Mouse (Mus musculus): ENCODE measurements at regions not wholly inside any gene's neighbourhood (a gene's known extent, or its start where the extent isn't known, plus 50 kb on each side); places are given as distances from the start of the nearest gene placed in this dataset.
A peak's percentile ranks its signal among the peaks of the same experiment; 100 is the strongest.

DNA sequence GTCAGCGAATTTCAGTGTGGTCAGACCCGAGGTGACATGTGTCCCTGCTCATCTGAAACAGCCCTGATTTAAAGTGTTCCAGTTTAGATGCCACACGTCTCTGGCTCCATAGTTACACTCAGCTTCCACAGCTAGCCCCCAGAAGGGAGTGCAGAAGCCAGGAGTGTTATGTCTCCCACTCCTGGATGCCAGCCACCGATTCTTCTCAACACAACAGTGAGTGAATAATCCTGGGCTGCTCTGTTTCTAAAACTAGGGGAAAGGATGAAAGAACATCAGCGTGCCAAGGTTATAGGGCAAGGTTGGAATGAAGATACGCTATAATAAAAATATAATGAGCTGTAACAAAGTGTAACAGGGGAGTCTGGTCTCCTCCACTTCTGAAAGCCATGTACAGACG lies 51.5 kb upstream of the Stmnd1 start:
- intact Hi-C loops (cut with DNase I) = no loop called here
- no peak for DNase-seq

DNA sequence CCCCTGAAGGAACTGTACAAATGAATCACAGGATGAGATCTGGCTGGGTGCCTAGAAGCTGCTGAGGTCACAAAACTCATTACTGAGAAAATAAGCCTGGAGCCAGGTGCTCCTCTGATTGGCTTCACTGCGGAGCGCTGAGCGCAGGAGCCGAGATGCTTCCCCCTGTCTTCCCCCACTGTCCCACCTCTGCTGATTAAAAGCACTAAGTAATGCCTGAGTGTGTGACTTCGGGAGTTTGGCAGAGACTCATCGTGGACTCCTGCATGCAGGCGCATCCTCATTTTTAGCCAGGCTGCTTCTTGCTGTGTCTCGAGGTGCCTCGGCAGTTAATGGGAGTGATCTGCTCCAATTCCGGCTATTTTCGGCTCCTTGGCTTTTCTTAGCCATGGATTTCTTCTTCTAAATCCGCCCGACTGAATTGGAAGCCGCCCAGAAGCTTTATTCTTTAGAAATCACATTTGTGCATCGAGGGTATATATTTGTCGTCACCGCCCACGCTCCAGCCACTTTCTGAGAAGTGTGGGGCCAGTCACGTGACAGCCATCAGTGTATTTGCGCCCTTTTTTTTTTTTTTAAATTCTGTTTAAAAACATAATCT lies 55.3 kb upstream of the Stmnd1 start:
- intact Hi-C loops (cut with DNase I) = no loop called here
- DNase-seq = peak in 1 of 2 experiments; percentile 31

GRCm38 (mm10) chr13:46216954-46217838 lies 56.3 kb upstream of the Stmnd1 start:
- no peak for DNase-seq
- intact Hi-C loops (cut with DNase I) = no loop called here

DNA sequence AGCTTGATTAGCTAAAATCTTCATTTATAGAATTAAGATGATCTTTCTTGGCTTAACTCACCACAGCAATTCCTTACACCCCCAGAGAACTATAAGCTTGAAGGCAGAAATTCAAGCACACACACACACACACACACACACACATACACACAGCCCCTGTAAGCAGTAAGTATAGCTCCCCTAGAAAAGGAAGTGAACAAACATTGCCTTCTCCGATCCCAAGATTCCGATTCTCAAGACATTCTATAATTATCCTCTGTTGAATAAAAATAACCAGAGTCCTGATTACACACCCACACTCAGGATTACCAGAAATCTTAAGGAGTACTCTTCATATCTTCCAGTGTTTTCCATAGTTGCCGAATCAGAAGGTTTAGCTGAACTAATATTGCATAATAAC lies 70.0 kb upstream of the Stmnd1 start:
- no peak for DNase-seq
- intact Hi-C loops (cut with DNase I) = no loop called here

DNA sequence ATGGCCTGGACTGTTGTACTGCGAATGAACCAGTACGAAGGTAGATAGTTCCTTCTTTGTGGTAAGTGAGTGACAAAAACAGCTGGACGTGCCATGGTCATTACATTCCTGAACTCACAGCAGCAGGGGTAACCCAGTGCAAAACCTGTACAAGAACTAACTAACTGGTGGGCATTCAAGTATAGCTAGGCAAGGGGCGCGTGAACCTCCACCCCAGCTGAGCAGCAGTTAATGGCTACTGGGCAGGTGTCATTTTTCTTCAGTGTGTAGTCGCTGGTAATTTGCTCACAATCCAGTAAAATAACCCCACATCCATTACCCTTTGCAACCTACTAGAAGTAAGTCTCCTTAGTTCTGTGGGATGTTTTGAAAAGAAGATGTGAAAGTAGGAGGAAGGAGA lies 70.9 kb upstream of the Stmnd1 start:
- no peak for DNase-seq
- intact Hi-C loops (cut with DNase I) = no loop called here

GRCm38 (mm10) chr13:46201029-46201599 lies 72.4 kb upstream of the Stmnd1 start:
- no peak for DNase-seq
- intact Hi-C loops (cut with DNase I) = no loop called here

DNA sequence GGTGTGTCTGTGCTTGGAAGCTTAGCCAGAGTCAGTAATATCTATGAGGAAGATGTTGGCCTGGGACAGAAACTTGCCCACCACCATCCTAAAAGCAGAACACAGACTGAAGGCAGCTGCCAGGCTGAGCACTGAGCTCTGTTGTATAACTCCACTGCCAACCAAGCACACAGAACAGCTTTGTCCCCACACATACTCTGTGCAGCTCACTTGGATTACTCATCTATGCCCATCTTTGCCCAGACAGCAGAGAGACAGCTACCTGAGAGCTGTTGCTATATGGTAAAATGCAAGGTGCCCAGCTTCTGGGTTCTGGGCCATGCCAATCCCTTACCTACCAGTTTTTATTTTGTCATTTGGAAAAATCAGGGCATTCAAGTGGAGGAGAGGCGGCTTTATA lies 80.4 kb upstream of the Stmnd1 start:
- intact Hi-C loops (cut with DNase I) = no loop called here
- DNase-seq = no peak

DNA sequence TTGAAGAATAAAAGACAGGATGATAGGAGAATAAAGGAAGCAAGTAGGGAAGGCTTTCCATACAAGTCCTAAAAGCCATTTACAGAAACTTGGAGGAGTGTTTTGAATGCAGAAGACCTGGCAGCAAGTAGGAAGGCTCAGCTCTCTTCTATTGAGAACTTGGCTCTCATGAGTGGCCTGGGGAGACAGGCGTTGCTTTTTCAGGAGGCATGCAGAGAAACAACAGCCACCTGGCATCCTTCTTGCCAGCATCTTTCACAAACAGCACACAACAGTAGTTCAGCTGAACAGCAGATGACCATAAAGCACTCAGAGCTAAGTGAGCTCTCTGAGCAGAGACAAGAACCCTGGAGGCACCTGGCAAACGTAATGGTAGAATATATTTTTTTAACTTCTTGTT lies 83.8 kb upstream of the Stmnd1 start:
- DNase-seq = no peak
- intact Hi-C loops (cut with DNase I) = loop anchor here (5.0 kb wide), 1 partner anchor 68 kb away; no protein-coding TSS in a partner anchor

DNA sequence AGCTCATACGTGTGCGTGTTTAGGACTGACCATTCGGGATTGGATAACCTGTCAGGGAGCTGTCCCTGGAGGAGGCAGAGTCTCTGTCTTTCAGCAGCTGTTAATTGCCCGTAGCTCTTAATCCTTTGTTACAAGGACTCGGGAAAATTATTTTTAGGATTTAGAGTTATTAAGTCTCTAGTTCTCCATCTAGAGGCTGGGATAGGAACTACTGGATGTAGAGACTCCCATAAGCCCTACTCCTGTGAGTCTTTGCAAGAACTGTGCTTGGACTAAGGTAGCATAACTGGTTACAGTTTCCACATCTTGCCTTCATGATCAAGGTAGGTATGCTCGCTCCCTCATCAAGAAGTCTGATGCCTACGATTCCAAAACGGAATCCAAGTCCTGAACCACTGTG lies 90.7 kb upstream of the Stmnd1 start:
- intact Hi-C loops (cut with DNase I) = no loop called here
- no peak for DNase-seq

GRCm38 (mm10) chr13:46180606-46181133 lies 92.9 kb upstream of the Stmnd1 start:
- intact Hi-C loops (cut with DNase I) = no loop called here
- DNase-seq = no peak

DNA sequence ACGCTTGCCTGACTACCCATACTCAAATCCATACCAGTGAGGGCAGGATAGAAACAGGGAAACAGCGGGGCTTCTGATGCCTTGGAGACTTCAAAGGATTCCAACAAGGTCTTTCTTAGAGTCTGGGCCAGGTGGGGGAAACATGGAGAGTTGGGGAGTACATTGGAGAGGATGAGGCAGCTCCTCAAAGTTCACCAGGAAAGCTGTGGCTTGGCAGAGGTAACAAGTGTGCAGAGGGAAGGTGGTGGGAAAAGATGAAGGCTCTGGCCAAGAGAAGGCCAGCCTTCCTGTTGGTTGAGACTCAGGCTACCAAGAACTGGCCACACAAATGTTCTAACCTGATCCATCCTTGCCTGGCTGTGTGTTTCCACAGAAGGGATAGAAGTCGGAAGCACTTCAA lies 93.6 kb upstream of the Stmnd1 start:
- DNase-seq = no peak
- intact Hi-C loops (cut with DNase I) = no loop called here

DNA sequence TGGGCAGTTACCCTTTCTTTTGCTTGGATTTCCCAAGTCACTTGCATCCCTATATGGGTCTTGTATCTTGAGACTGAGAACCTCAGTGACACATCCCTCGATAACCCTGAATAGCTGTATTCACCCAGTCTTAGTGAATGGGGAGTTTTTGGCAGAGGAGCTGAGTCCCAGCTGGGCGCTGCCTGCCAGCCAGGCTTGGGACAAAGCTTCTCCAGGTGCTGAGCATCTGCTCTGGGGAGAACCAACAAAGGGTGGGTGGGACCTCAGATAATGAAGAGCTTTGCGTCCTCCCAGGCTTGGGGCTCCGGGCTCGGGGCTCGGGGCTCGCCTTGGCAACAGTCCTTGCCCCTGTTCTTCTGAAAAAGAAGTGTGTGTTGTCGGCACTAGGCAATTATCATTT lies 100.4 kb upstream of the Stmnd1 start:
- intact Hi-C loops (cut with DNase I) = no loop called here
- DNase-seq = no peak

DNA sequence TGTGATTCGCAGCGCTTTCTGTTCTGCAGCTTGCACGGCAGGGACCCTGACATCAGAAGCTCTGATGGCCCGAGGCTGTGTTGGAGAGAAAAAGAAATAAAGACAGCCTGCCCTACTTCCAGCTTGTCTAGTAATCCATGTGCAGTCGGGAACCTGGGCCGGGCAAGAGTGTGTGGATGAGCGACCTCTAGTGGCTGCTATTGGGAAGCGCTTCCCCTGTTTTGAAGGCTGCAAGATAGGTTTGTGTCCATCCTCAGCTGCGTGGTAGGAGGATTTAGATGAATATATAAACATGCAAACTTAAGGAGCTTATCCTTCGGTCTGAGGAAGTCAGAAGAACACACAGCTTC lies 111.5 kb upstream of the Stmnd1 start:
- DNase-seq = peak; percentile 66 to 68
- intact Hi-C loops (cut with DNase I) = loop anchor here (5.0 to 10.0 kb wide), 3 partner anchors 530 to 617 kb away; no protein-coding TSS in a partner anchor

- intact Hi-C loops (cut with DNase I) = loop anchor here (5.0 to 10.0 kb wide), 3 partner anchors 529 to 617 kb away; no protein-coding TSS in a partner anchor
- peak; percentile 27 to 40 for DNase-seq
Measured at GRCm38 (mm10) chr13:46161261-46162024, 112.1 kb upstream of the Stmnd1 start.

- intact Hi-C loops (cut with DNase I) = no loop called here
- DNase-seq = no peak
Measured at GRCm38 (mm10) chr13:46159354-46159753, 114.2 kb upstream of the Stmnd1 start.

GRCm38 (mm10) chr13:46153282-46154260 lies 120.0 kb upstream of the Stmnd1 start:
- intact Hi-C loops (cut with DNase I) = no loop called here
- no peak for DNase-seq

GRCm38 (mm10) chr13:46140006-46140405 lies 133.5 kb upstream of the Stmnd1 start:
- intact Hi-C loops (cut with DNase I) = no loop called here
- no peak for DNase-seq

DNA sequence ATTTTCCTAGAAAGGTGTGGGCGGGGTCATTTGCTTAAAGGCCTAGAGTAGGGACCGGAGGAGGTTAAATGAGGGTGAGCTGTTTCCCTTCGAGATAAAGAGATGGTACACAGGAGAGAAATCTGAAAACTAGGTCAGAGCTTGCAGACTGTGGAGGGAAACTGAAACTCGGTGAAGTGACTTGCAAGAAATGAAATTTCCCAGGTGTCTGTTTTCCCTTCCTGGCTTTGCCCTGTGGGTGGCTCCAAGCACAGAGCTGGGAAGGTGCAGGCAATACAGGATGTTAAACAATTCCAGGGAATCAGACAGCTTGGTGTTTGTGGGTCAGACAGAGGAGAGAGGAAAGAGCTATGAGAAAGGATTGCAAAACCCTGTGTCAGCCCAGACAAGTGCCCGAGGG lies 134.3 kb upstream of the Stmnd1 start:
- DNase-seq = no peak
- intact Hi-C loops (cut with DNase I) = no loop called here

GRCm38 (mm10) chr13:46135411-46135810 lies 138.1 kb upstream of the Stmnd1 start:
- no peak for DNase-seq
- intact Hi-C loops (cut with DNase I) = no loop called here
